Mouse (Mus musculus) olfactory bulb, adult 2 months (tissue): ENCODE measurements at regions not wholly inside any gene's neighbourhood (a gene's known extent, or its start where the extent isn't known, plus 50 kb on each side); places are given as distances from the start of the nearest gene placed in this dataset.

Source experiments
- CTCF ChIP-seq: fragments of 200-500 bp; IDR thresholded peaks from 2 replicates; pipeline ENCODE4 v1.5.1; 2012; ENCODE audit warnings: low read depth, mild to moderate bottlenecking, low read length, moderate library complexity; ENCODE audit not compliant: insufficient read depth
- POLR2A ChIP-seq: fragments of 200-500 bp; IDR thresholded peaks from 2 replicates; pipeline ENCODE4 v1.6.1; 2012; ENCODE audit warnings: mild to moderate bottlenecking, low read depth, low read length, moderate library complexity; ENCODE audit not compliant: insufficient read depth

DNA sequence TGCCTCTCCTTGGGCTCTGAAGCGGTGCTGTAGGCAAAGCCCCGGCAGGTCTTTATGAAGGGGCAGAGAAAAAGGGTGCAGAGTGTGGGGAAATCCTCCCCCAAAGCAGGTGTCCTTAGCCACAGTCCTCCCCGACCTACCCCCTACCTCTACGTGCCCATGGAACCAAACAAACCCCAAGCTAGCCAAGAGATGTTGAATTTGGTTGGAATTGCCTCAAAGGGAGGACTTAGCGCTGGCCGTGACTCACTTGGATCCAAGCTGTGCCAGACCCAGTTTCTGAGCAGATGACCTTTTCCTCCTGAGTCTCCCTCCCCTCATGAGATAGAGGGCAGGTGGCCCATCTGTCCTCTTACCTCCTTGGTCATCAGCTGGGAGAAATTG, 74.9 kb downstream of the E030025P04Rik start:
- TF ChIP-seq POLR2A (no peak), CTCF (no peak)
